Mouse (Mus musculus) MEL (cell line): ENCODE measurements at regions not wholly inside any gene's neighbourhood (a gene's known extent, or its start where the extent isn't known, plus 50 kb on each side); places are given as distances from the start of the nearest gene placed in this dataset.

Experiments
- DNase-seq: peaks from one replicate; pipeline ENCODE4 v3.0.0; 2011; ENCODE audit warnings: low read depth, low spot score
- H3K27ac ChIP-seq: 2 replicates; pipeline ENCODE4 v1.5.1; 2012; ENCODE audit warnings: low read depth, mild to moderate bottlenecking, control low read depth, low read length, moderate library complexity; ENCODE audit not compliant: control insufficient read depth
- H3K27me3 ChIP-seq, 2 experiments: fragments of 150-350 bp in 1 of 2; sonication (generic) in 1 of 2; 2 replicates each; pipeline ENCODE4 v1.6.1; 2012; ENCODE audit warnings: low read length in 2 of 2, mild to moderate bottlenecking in 2 of 2, improper control_type of control experiment in 1 of 2, moderate library complexity in 1 of 2; ENCODE audit not compliant: insufficient read depth in 2 of 2, control insufficient read depth in 1 of 2
- H3K36me3 ChIP-seq, 2 experiments: 2 replicates each; pipeline ENCODE4 v1.6.1; 2012 to 2014; ENCODE audit warnings: low read length in 2 of 2, improper control_type of control experiment in 1 of 2, inconsistent platforms in 1 of 2, mild to moderate bottlenecking in 1 of 2; ENCODE audit not compliant: insufficient read depth in 2 of 2, control insufficient read depth in 1 of 2
- H3K4me1 ChIP-seq, 2 experiments: fragments of 150-350 bp in 1 of 2; sonication (generic) in 1 of 2; 2 replicates each; pipeline ENCODE4 v1.6.1; 2012; ENCODE audit warnings: low read length in 2 of 2, improper control_type of control experiment in 1 of 2, mild to moderate bottlenecking in 1 of 2; ENCODE audit not compliant: insufficient read depth in 2 of 2, control insufficient read depth in 1 of 2
- H3K4me3 ChIP-seq, 2 experiments: fragments of 150-350 bp in 1 of 2; sonication (generic) in 1 of 2; 2 replicates each; pipeline ENCODE4 v1.5.1; 2012; ENCODE audit warnings: low read depth in 2 of 2, low read length in 2 of 2, mild to moderate bottlenecking in 2 of 2, moderate library complexity in 2 of 2, control low read depth in 1 of 2, improper control_type of control experiment in 1 of 2; ENCODE audit not compliant: control insufficient read depth in 1 of 2, insufficient read depth in 1 of 2
- H3K79me2 ChIP-seq: 2 replicates; pipeline ENCODE4 v1.6.1; 2012; ENCODE audit warnings: mild to moderate bottlenecking, low read length, moderate library complexity; ENCODE audit not compliant: control insufficient read depth, poor library complexity, insufficient read depth
- H3K9ac ChIP-seq: 2 replicates; pipeline ENCODE4 v1.6.1; 2012; ENCODE audit warnings: low read depth, mild to moderate bottlenecking, control low read depth, low read length, moderate library complexity; ENCODE audit not compliant: control insufficient read depth, poor library complexity, severe bottlenecking
- H3K9me3 ChIP-seq: fragments of 150-350 bp; sonication (generic); replicated peaks from 2 replicates; pipeline ENCODE4 v1.6.1; 2012; ENCODE audit warnings: mild to moderate bottlenecking, low read length, improper control_type of control experiment, moderate library complexity; ENCODE audit not compliant: insufficient read depth
- BHLHE40 ChIP-seq: IDR thresholded peaks from 2 replicates; pipeline ENCODE4 v1.6.1; 2012; ENCODE audit warnings: low read depth, mild to moderate bottlenecking, inconsistent platforms, low read length, improper control_type of control experiment, borderline replicate concordance
- CTCF ChIP-seq, 3 experiments: IDR thresholded peaks in 2 of 3; conservative IDR thresholded peaks in 1 of 3; 2 replicates each; pipeline ENCODE4 v1.5.1; 2011 to 2012; ENCODE audit warnings: low read length in 3 of 3, low read depth in 2 of 3, mild to moderate bottlenecking in 2 of 3, improper control_type of control experiment in 1 of 3, inconsistent platforms in 1 of 3, mixed read lengths in 1 of 3, moderate library complexity in 1 of 3; ENCODE audit not compliant: control insufficient read depth in 1 of 3, insufficient read depth in 1 of 3, poor library complexity in 1 of 3, severe bottlenecking in 1 of 3
- ELF1 ChIP-seq: IDR thresholded peaks from 2 replicates; pipeline ENCODE4 v1.6.1; 2014; ENCODE audit warnings: low read depth, mild to moderate bottlenecking, inconsistent platforms, low read length, improper control_type of control experiment, moderate library complexity
- ETS1 ChIP-seq: IDR thresholded peaks from 2 replicates; pipeline ENCODE4 v1.6.1; 2012; ENCODE audit warnings: low read depth, mild to moderate bottlenecking, inconsistent platforms, low read length, improper control_type of control experiment, moderate library complexity
- HCFC1 ChIP-seq: IDR thresholded peaks from 2 replicates; pipeline ENCODE4 v1.6.1; 2012; ENCODE audit warnings: low read depth, mild to moderate bottlenecking, inconsistent platforms, low read length, improper control_type of control experiment, moderate library complexity
- MAFK ChIP-seq: IDR thresholded peaks from 2 replicates; pipeline ENCODE4 v1.6.1; 2011; ENCODE audit warnings: low read depth, mild to moderate bottlenecking, low read length, improper control_type of control experiment, borderline replicate concordance
- MAX ChIP-seq: IDR thresholded peaks from 2 replicates; pipeline ENCODE4 v1.6.1; 2011; ENCODE audit warnings: low read length, improper control_type of control experiment
- MEF2A ChIP-seq: IDR thresholded peaks from 2 replicates; pipeline ENCODE4 v1.6.1; 2014; ENCODE audit warnings: low read depth, mild to moderate bottlenecking, inconsistent platforms, low read length, improper control_type of control experiment; ENCODE audit not compliant: poor library complexity, insufficient replicate concordance, severe bottlenecking; ENCODE audit errors: extremely low read depth
- NELFE ChIP-seq: IDR thresholded peaks from 2 replicates; pipeline ENCODE4 v1.6.1; 2011; ENCODE audit warnings: low read depth, low read length, improper control_type of control experiment
- POLR2A ChIP-seq, 2 experiments: IDR thresholded peaks; 2 replicates each; pipeline ENCODE4 v1.6.1; 2011 to 2012; ENCODE audit warnings: low read length in 2 of 2, mild to moderate bottlenecking in 2 of 2, control low read depth in 1 of 2, improper control_type of control experiment in 1 of 2, low read depth in 1 of 2, moderate library complexity in 1 of 2; ENCODE audit not compliant: control insufficient read depth in 1 of 2, insufficient read depth in 1 of 2, poor library complexity in 1 of 2
- POLR2AphosphoS5 ChIP-seq: IDR thresholded peaks from 2 replicates; pipeline ENCODE4 v1.6.1; 2012; ENCODE audit warnings: low read depth, borderline replicate concordance, mild to moderate bottlenecking, inconsistent platforms, low read length, moderate library complexity, mixed read lengths
- SIN3A ChIP-seq: IDR thresholded peaks from 2 replicates; pipeline ENCODE4 v1.6.1; 2012; ENCODE audit warnings: low read length, improper control_type of control experiment, inconsistent platforms
- TCF12 ChIP-seq: IDR thresholded peaks from 2 replicates; pipeline ENCODE4 v1.6.1; 2014; ENCODE audit warnings: low read depth, mild to moderate bottlenecking, inconsistent platforms, low read length, improper control_type of control experiment, moderate library complexity
- UBTF ChIP-seq: IDR thresholded peaks from 2 replicates; pipeline ENCODE4 v1.6.1; 2012; ENCODE audit warnings: low read depth, mild to moderate bottlenecking, inconsistent platforms, low read length, improper control_type of control experiment, moderate library complexity, borderline replicate concordance; ENCODE audit not compliant: insufficient read depth
- ZNF384 ChIP-seq: IDR thresholded peaks from 2 replicates; pipeline ENCODE4 v1.6.1; 2012; ENCODE audit warnings: low read depth, mild to moderate bottlenecking, inconsistent platforms, low read length, improper control_type of control experiment

DNA sequence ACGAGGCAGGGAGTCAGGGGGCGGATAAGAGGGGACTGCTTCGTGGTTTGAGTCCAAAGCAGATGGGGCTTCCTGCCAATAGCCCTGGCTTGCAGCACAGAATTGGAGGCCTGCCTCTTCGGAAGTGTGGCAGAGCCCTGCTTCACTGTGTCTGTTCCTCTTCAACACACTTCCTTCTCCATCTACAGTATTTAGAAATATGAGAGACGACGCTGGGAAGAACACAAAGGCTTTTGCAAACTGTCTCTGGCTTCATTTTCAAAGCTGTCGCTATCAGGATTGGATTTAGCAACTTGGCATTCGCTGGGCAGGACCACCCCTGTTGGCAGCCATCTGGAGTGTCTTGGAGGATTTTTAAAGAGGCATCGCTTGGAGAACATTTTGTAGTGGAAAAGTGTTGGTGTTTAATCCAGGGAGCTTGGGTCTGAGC lies 95.3 kb upstream of the Gm6657 start:
- Histone ChIP-seq H3K9ac (no peak overlapping the region), H3K27me3 (peaks cover 2 to 5% of the 10 kb centered on the region in 2 experiments; a peak in 3 of 4 replicates), H3K4me1 (no peaks in the 10 kb centered on the region; a peak in 1 of 4 replicates), H3K4me3 (no peak overlapping the region), H3K79me2 (no peaks in the 10 kb centered on the region), H3K27ac (no peak overlapping the region), H3K36me3 (no peaks in the 10 kb centered on the region), H3K9me3 (no peaks in the 10 kb centered on the region)
- no peak for DNase-seq
- TF ChIP-seq POLR2AphosphoS5 (no peak), MEF2A (no peak), UBTF (no peak), SIN3A (no peak), BHLHE40 (no peak), MAFK (no peak), CTCF (IDR thresholded peaks at IDR 0.05 in 2 of 3, conservative IDR thresholded peaks at IDR 0.05 in 1 of 3; ENCODE audit: control insufficient read depth in 1 of 3, insufficient read depth in 1 of 3, low read depth in 2 of 3, low read length in 3 of 3, poor library complexity in 1 of 3, severe bottlenecking in 1 of 3) (no peak), POLR2A (IDR thresholded peaks at IDR 0.05; ENCODE audit: control insufficient read depth in 1 of 2, insufficient read depth in 1 of 2, low read depth in 1 of 2, low read length in 2 of 2, poor library complexity in 1 of 2) (no peak), TCF12 (no peak), ETS1 (no peak), ELF1 (no peak), NELFE (no peak), HCFC1 (no peak)
- TF ChIP-seq, all 39 proteins: peak for 0

DNA sequence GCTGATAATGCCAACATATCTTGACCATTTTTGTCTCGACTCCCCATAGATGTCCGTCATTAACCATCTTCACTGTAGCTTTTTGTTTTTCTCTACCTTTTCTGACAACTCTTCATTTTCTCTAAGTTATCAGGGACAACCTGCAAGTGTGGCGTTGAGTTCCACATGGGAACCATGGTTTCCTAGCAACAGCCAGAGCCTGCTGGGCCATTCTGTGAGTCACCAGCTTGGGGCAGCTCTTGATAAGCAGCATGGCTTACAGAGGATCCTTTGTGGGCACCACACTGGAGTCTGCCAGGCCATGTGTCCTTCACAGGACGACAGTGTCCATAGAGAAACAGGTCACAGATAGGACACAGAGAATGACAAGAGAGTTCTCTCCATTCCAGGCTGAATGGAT lies 94.3 kb upstream of the Gm6657 start:
- Histone ChIP-seq H3K9ac (no peak overlapping the region), H3K27ac (no peak overlapping the region), H3K36me3 (no peaks in the 10 kb centered on the region), H3K9me3 (no peaks in the 10 kb centered on the region), H3K27me3 (peaks cover 2 to 5% of the 10 kb centered on the region in 2 experiments; a peak in 3 of 4 replicates), H3K4me1 (no peaks in the 10 kb centered on the region; a peak in 1 of 4 replicates), H3K4me3 (no peak overlapping the region), H3K79me2 (no peaks in the 10 kb centered on the region)
- peak; percentile 9 for DNase-seq
- TF ChIP-seq MAX (no peak), BHLHE40 (no peak), UBTF (no peak), ZNF384 (no peak), MAFK (no peak)
